9 mouse cellular contexts compared by ENCODE assay signal in genomic region chr3:105403410-105404076, GRCm38 (mm10). TPM values are rescaled to one million over a fixed set of nuclear protein-coding genes. Genes with fewer than 3 reads are reported as not detected.
DNase-seq lines count a peak whose midpoint lies in the region; ATAC-seq and TF ChIP-seq lines count a peak whose summit lies in the region.
"Had no signal": no experiment of that assay in that cellular context is flagged by ENCODE, and none has a peak within 500 bp of the region (broad histone marks: within the 10 kb centered on the region; RNA-seq: fewer than 3 reads in every experiment).

No protein-coding gene starts in this region.

- H3K9me3 ChIP-seq in forebrain, embryonic 12.5 days: no peaks in the 10 kb centered on the region
- H3K9me3 ChIP-seq in intestine, postnatal 0 days (ENCODE audit: control insufficient read depth): no peaks in the 10 kb centered on the region

- DNase-seq in 3T3-L1 (ENCODE audit: low read depth, low spot score) (peak; percentile 44), A20 (ENCODE audit: low read depth, low spot score) (peak; percentile 14), MN1 (ENCODE audit: low spot score) (no peak)
- no peak for DNase-seq in adrenal gland, postnatal 10 days
- no peak for DNase-seq in kidney, adult 18-20 months
- DNase-seq in testis, postnatal 10 days (ENCODE audit: low spot score): no peak
- DNase-seq: spleen, adult 18-20 months had no signal

- peak; percentile 50 for TF ChIP-seq CTCF in intestine, postnatal 0 days (IDR thresholded peaks at IDR 0.05; ENCODE audit: low read depth)

- H3K4me2 ChIP-seq in forebrain, embryonic 12.5 days: no peak overlapping the region
- no peak overlapping the region for H3K4me2 ChIP-seq in intestine, postnatal 0 days (replicated peaks; ENCODE audit: low read depth)

- no peak overlapping the region for H3K27ac ChIP-seq in forebrain, embryonic 12.5 days
- H3K27ac ChIP-seq in intestine, postnatal 0 days (ENCODE audit: low read depth, low read length): no peak overlapping the region

- H3K4me1 ChIP-seq in forebrain, embryonic 12.5 days: peaks cover 38% of the 10 kb centered on the region
- no peaks in the 10 kb centered on the region for H3K4me1 ChIP-seq in intestine, postnatal 0 days (replicated peaks; ENCODE audit: control insufficient read depth, insufficient read depth, low read length)

- ATAC-seq in forebrain, embryonic 12.5 days (ENCODE audit: low FRiP score): peak; percentile 66; the same call in 1 of the 2 replicates
- ATAC-seq in intestine, postnatal 0 days: no peak

- H3K4me3 ChIP-seq in forebrain, embryonic 12.5 days (replicated peaks): no peak overlapping the region
- H3K4me3 ChIP-seq in intestine, postnatal 0 days (ENCODE audit: low read depth, low read length): no peak overlapping the region

- no peak overlapping the region for H3K9ac ChIP-seq in forebrain, embryonic 12.5 days
- H3K9ac ChIP-seq in intestine, postnatal 0 days (ENCODE audit: low read depth, low read length): no peak overlapping the region

- 0 out of 2 replicates have a peak, but pooled peaks cover 8% of the 10 kb centered on the region for H3K27me3 ChIP-seq in forebrain, embryonic 12.5 days
- H3K27me3 ChIP-seq in intestine, postnatal 0 days (replicated peaks; ENCODE audit: control insufficient read depth, insufficient read depth, low read length): no peaks in the 10 kb centered on the region

- WGBS in forebrain, embryonic 12.5 days: 32% methylated on average over 5 of the region's 5 CpGs
- 64% methylated on average over 5 of the region's 5 CpGs for WGBS in intestine, postnatal 0 days

- H3K36me3 ChIP-seq in forebrain, embryonic 12.5 days (replicated peaks): no peaks in the 10 kb centered on the region
- H3K36me3 ChIP-seq in intestine, postnatal 0 days (ENCODE audit: control insufficient read depth, insufficient read depth): no peaks in the 10 kb centered on the region

RNA-seq across cellular contexts. Expression of gene Kcnd3, which starts 48.6 kb away (rescaled TPM):
- 3.5 and 3.7 TPM in 2 replicates for polyA plus RNA-seq in forebrain, embryonic 12.5 days (2016; fragmentation: Nextera tagmentation; extraction: Ambion mirVana)
- polyA plus RNA-seq in intestine, postnatal 0 days (2015; fragmentation: Nextera tagmentation; extraction: Ambion mirVana): 1.1 TPM in 2 replicates
- 1 to 10 TPM; 5.1 to 5.8 TPM for total RNA-seq in adrenal gland, postnatal 10 days (2021)

Comparison
In these comparisons a context has a peak if more than half of its experiments do, and no peak if none do; other contexts are left out.
1. DNase-seq: peak in 3T3-L1 (single experiment) and A20 (single experiment); none in adrenal gland, postnatal 10 days (single experiment), kidney, adult 18-20 months (single experiment), testis, postnatal 10 days (single experiment) and MN1 (single experiment).